Mouse (Mus musculus): ENCODE measurements around the gene Sfxn5.
A peak's percentile ranks its signal among the peaks of the same experiment; 100 is the strongest.

Sfxn5 gene

GRCm38 (mm10) chr6:85286283-85287047 lies 46.8 kb downstream of the Sfxn5 start:
- no peak for DNase-seq

DNA sequence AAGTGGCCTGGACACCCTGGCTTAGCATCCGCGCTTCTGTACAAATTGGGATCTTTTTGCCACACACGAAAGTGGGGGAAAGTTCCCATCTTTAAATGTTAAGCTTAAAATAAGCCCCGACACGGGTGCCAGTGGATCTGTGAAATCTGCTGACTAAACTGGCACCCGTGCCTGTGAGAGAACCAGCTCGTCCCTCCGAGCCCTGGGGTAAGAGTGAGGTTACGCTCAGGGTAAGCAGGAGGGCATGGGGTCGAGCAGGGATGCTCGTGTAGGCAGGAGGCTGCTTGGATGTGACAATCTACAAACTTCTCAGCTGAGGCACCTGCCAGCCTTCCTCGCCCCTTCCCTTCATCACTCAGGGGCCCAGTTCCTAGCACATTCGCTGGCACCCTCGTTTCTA lies 52.4 kb downstream of the Sfxn5 start:
- DNase-seq: no peak

DNA sequence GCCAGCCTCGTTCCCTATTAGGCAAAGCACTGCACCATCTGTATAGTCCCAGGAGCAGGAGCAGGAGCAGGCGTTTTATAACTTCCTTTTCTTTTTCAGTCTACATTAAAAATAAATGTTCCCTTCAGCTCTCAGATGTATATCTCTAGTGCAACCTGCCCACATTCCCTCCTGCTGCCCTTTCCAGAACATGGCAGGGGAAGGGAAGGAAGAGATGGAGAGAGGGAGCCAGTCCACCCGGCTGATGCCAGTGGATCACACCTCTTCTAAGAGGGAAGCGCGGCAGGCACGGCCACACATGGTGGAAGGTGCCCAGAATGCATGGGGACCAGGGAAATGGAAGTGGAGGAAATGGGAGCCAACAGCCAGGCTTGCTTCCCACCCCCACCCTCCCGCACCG lies 56.7 kb downstream of the Sfxn5 start:
- no peak for DNase-seq

GRCm38 (mm10) chr6:85272436-85272835 lies 60.8 kb downstream of the Sfxn5 start:
- no peak for DNase-seq

DNA sequence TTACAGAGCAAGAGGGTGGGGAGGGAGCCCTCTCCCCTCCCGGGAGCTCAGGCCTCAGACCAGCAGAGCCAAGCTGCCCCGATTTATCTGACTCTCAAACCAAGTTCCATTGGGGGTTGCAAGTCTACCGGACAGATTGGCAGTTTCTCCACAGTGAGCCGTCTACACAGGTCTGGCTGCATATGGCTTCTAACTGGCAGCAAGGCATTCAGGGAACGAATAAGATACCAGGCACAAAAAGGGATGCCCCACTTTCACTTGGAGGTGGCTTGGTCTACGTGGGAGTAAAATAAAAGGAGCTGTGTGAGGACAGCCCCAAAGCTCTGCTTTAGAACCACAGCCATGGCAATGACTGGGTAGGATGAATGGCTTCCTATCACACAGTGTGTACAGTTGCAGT lies 67.2 kb downstream of the Sfxn5 start:
- no peak for DNase-seq

GRCm38 (mm10) chr6:85264982-85265518 lies 68.2 kb downstream of the Sfxn5 start:
- no peak for DNase-seq

GRCm38 (mm10) chr6:85262865-85263515 lies 70.2 kb downstream of the Sfxn5 start:
- peak; percentile 23 for DNase-seq

DNA sequence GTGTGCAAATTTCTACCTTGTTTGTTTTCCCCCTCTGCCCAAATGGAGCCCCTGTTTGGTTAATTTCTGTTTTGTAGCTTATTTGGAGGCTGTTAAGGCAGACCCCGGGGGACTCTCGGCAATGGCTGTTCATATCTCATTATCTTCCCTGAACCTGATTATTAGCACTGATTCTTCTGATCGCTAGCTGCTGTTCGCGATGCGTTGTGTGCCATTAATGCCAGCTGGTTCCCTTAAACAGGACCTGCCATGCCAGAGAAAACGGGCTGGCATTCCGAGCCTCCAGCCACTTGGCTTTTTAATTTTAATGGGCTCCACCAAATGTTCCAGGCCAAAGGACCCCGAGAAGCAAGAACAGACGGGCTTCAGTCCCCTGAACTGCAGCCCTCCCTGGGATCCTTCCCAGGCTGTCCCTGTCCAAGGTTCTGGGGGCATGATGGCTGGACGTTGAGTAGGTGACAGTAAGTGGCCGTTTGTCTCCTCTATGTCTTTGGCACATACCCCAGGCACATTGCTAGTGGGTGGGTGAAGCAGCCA lies 74.1 kb downstream of the Sfxn5 start:
- DNase-seq: no peak

GRCm38 (mm10) chr6:85255578-85255977 lies 77.6 kb downstream of the Sfxn5 start:
- DNase-seq: no peak

DNA sequence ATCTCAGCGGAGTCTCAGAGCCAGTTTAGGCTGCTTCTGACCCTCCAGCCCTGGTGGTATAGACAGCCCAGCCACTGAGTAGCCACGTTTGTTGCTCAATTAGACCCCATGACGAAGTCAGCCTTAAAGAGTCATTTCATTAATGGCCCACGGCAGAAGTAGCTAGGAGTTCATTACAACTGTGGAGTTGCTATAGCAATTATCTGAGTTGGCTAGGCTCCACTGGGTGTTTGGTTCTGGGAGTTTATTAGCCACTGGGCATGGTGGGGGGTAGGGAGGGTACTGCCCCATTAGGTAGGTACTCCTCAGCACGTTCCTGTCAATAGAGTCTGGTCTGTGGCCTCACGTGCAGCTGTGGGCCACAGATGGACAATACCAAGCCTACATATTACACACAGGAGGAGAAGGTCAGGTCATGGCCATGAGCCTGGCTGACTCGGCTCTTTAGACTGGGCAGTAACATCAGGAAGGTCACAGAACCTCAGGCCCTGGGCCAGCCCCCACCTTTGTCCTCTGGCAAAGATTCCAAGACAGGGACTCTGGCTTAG lies 79.2 kb downstream of the Sfxn5 start:
- DNase-seq: no peak

- DNase-seq: no peak
Measured at GRCm38 (mm10) chr6:85253275-85253674, 79.9 kb downstream of the Sfxn5 start.

DNA sequence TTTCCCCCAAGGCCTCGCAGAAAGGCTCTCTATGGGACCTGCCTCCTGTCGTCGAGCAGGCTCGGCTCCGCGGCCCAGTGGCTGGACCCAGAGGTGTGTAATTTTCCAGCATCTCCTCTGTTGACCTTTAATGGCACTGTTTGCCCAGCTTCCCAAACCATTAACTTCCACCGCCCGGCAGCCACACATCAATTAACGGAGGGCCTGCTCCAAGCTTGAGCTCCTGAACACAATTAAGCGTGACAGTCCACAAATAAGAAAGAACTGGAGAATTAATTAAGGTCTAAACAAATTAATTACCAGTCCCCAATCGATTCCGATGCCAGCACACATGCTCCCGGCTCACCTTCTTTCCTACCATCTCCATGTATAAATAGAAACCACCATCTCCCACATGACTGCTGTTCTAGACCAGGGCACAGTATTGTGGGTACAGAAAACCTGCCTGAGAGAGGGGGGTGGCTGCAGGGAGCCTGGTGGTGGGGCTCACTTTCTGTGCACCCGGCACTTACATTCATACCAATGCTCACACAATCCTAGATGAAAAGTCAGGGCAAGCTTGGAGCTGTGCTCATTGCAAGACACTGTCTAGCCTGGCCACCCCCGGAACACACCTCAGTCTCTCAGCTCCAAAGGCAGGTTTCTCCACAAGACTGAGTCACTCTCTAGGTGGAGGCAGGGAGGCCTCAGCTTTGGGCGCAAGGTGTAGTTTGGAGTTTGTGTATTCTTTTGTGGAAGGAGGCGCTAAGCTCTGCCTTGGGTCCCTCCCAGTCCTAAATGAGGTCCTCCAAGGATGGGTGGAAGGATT lies 80.8 kb downstream of the Sfxn5 start:
- no peak for DNase-seq

GRCm38 (mm10) chr6:85250811-85251241 lies 82.4 kb downstream of the Sfxn5 start:
- peak; percentile 47 for DNase-seq

DNA sequence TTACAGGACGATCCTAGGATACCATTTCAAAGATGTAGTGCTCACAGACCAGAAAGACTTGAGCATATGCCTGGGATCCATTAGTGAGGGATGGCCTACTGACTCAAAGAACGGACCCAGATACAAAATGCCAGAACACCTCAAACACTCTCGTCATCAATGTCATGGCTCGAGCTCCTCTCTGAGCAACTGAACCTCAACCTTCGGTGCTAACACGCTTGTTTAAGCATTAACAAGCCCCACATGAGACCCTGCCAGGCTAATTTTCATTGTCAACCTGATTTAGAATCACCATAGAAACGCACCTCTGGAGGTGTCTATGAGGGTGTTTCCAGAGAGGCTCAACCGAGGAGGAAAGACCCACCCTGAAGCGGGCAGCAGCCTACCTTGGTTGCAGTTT lies 83.4 kb downstream of the Sfxn5 start:
- DNase-seq: no peak

GRCm38 (mm10) chr6:85239044-85239489 lies 94.2 kb downstream of the Sfxn5 start:
- DNase-seq: peak; percentile 38

GRCm38 (mm10) chr6:85237595-85238337 lies 95.5 kb downstream of the Sfxn5 start:
- no peak for DNase-seq

DNA sequence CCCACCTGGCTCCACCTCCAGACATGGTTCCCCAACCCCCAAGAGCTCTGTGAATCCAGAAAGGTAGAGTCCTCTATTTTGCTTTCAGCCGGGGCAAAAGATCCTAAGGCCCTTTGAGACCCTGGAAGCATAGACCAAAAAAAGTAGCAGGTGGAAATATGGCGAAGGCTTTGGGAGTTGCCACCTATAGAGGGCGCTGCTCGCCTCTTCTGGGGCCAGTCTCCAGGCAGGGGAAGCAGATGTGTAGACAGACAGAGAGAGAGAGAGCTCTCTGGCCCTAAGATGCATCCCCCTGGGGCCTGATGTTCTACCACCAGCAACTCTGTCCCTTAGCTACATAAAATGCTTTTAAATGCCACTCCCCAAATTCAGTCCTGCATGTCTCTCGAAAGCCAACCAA lies 96.2 kb downstream of the Sfxn5 start:
- DNase-seq: no peak

DNA sequence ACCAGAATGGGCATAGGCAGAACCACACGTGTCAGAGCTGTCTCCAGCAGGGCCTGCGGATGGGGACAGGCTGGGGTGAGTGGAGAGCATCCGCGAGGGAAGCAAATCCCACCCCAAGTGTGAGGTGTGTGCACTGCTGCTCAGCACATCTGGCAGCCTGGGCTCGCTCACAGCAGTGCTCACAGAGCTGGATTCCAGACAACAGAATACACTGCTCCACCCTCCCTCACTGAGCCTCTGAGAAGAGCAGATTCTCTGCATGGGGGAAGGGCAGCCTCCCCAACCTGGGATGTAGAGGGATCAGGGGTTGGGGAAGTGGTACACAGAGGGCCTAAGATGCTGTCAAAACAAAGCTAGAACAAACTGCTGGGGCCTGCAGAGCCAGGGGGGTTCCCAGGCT lies 98.4 kb downstream of the Sfxn5 start:
- no peak for DNase-seq

DNA sequence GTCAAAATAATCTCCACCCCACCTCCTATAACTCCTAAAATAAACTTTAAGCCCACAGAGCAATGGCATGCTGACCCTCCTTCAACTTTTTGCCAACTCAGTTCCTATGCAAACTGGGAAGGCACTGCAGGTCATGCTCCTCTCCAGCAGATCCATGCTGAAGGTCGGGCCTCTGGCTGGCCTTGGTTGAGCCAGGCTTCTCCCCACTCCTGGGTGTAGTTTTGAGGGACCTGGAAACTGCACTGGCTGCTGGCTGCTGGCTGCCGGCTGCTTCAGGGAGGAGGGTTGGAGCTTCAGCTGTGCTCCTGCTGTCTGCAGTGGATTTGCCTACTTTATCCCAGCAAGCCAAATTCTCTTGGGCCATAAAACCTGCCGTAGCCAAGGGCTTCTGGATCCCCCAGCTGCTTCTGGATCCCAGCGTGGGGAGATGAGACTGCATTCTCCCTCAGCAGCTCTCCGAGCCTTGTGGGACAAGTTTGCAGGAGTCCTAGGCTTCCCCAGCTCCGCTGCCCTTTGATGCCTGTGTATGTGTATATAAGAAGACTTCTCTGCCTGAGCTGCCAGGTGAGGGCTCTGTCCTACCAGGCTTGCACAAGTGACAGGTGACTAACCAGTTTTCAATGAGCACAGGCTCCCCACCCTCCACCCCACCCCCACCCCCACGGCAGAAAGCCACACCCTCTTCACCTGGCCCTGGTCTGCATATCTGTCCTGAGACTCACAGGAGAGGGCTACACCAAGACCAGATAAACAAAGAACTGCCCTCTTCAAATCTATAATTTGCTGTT lies 100.2 kb downstream of the Sfxn5 start:
- DNase-seq: no peak

DNA sequence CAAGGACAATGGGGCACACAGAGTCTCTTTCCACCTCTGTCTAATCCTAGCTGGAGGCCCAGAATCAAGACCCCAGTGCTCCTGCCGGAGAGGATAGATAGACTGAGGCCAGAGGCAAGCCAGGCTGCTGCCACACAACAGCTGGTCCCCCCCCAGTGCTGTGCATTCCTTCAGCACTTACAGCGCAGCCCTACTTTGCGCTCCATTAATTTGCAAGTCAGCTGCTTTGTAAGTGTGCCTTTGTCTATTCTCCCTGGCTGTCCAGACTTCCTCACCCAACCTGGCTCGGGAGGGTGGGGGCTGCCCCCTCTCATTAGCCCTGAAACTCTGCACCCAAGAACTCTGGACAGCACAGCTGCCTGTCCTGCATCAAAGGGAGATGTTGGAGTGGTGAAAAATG lies 101.2 kb downstream of the Sfxn5 start:
- DNase-seq: no peak

GRCm38 (mm10) chr6:85231469-85231868 lies 101.8 kb downstream of the Sfxn5 start:
- DNase-seq: no peak
